Mouse (Mus musculus) midbrain, embryonic 13.5 days (tissue): ENCODE results near the gene Plbd1. TPM values are rescaled to one million over a fixed set of nuclear protein-coding genes. Genes with fewer than 3 reads are reported as not detected.

Experiments used
- ATAC-seq: fragments of 200-750 bp; cut with Nextera tagmentation; 2 replicates; pipeline ENCODE4 v1.8.0; 2017; ENCODE audit warnings: mild to moderate bottlenecking, moderate TSS enrichment, moderate library complexity
- H3K27ac ChIP-seq: fragments of 300-500 bp; sonication (generic); 2 replicates; pipeline ENCODE4 v1.5.1; 2015; ENCODE audit warnings: inconsistent platforms, mild to moderate bottlenecking, moderate library complexity
- H3K27me3 ChIP-seq: fragments of 300-500 bp; sonication (generic); 2 replicates; pipeline ENCODE4 v1.6.1; 2015; ENCODE audit warnings: mild to moderate bottlenecking, inconsistent platforms
- H3K36me3 ChIP-seq: fragments of 300-500 bp; sonication (generic); 2 replicates; pipeline ENCODE4 v1.6.1; 2015; ENCODE audit warnings: mild to moderate bottlenecking, inconsistent platforms
- H3K4me1 ChIP-seq: fragments of 300-500 bp; sonication (generic); replicated peaks from 2 replicates; pipeline ENCODE4 v1.6.1; 2015; ENCODE audit warnings: inconsistent platforms
- H3K4me2 ChIP-seq: fragments of 300-500 bp; sonication (generic); replicated peaks from 2 replicates; pipeline ENCODE4 v1.6.1; 2015; ENCODE audit warnings: moderate library complexity, mild to moderate bottlenecking, inconsistent platforms
- H3K4me3 ChIP-seq: fragments of 300-500 bp; sonication (generic); replicated peaks from 2 replicates; pipeline ENCODE4 v1.5.1; 2015; ENCODE audit warnings: mild to moderate bottlenecking, inconsistent platforms
- H3K9ac ChIP-seq: fragments of 300-500 bp; sonication (generic); replicated peaks from 2 replicates; pipeline ENCODE4 v1.6.1; 2015; ENCODE audit warnings: mild to moderate bottlenecking, inconsistent platforms
- H3K9me3 ChIP-seq: fragments of 300-500 bp; sonication (generic); 2 replicates; pipeline ENCODE4 v1.6.1; 2016; ENCODE audit warnings: mild to moderate bottlenecking, inconsistent platforms
- WGBS: fragments of 180-500 bp; shearing (Covaris S2); methylation state at CpG from one replicate; pipeline ENCODE4 v1.1.7; 2015; 5-methylcytosine and 5-hydroxymethylcytosine counted together
- polyA plus RNA-seq: library from polyadenylated mRNA; unstranded; fragments of >200 nt; fragmentation: Nextera tagmentation; extraction: Ambion mirVana; gene quantifications from 2 replicates; pipeline ENCODE4 v1.2.1, GENCODE M21; 2015

Plbd1 gene
- polyA plus RNA-seq, 1 experiment from 2014 or later = 0.47 TPM

DNA sequence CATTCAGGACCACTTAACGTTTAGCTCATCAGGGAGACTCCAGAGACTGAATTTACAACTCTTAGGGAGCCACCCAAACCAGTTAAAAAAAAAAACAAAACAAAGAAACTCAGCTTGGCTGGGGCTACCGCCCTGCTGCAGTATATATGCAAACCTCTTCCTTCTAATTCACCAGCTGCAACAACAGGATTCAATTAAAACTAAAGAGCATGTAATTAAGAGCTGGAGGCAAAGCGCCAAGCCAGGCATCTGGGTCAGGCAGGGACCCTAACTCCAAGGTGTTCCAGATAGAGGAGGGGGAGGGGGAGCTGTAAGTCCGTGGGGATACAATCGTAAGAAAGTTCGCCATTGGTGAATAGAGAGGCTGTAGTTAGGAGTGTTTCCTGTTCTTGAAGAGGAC, 15.5 kb downstream of the Plbd1 start:
- H3K9ac ChIP-seq = no peak overlapping the region
- H3K27ac ChIP-seq = no peak overlapping the region
- ATAC-seq = no peak
- H3K9me3 ChIP-seq = peaks cover 5% of the 10 kb centered on the region; the same call in 1 of the 2 replicates
- no peaks in the 10 kb centered on the region for H3K36me3 ChIP-seq
- WGBS = 40% methylated on average over 6 of the region's 6 CpGs
- H3K4me3 ChIP-seq = no peak overlapping the region
- H3K4me1 ChIP-seq = no peaks in the 10 kb centered on the region
- H3K4me2 ChIP-seq = no peak overlapping the region
- no peaks in the 10 kb centered on the region for H3K27me3 ChIP-seq

DNA sequence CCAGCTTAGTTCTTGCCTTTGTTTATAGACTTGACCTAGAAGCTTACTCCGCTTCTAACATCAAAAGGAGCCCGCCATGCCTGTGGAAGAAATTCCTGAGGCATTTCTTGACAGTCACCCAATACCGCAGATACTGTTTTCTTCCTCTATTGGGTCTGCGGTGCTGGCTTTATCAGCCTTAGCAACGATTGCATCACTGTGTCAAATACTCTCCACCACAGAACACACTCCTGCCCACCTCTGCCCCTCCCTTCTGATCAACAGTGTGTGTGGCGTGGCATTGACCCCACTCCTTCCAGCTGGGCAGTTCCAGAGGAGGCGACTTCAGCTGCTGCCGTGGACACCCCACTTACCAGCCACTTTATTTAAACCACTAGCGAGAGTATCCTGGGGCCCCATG, 16.0 kb downstream of the Plbd1 start:
- no peaks in the 10 kb centered on the region for H3K4me1 ChIP-seq
- no peak overlapping the region for H3K9ac ChIP-seq
- 0 out of 2 replicates have a peak, but pooled peaks have one; percentile 27 for ATAC-seq
- H3K27ac ChIP-seq = no peak overlapping the region
- no peak overlapping the region for H3K4me3 ChIP-seq
- H3K36me3 ChIP-seq = no peaks in the 10 kb centered on the region
- WGBS = 72% methylated on average over 9 of the region's 9 CpGs
- H3K4me2 ChIP-seq = no peak overlapping the region
- H3K27me3 ChIP-seq = no peaks in the 10 kb centered on the region
- H3K9me3 ChIP-seq = peaks cover 5% of the 10 kb centered on the region; the same call in 1 of the 2 replicates

GRCm38 (mm10) chr6:136644171-136644570, 17.6 kb downstream of the Plbd1 start:
- H3K27ac ChIP-seq = no peak overlapping the region
- H3K27me3 ChIP-seq = no peaks in the 10 kb centered on the region
- no peaks in the 10 kb centered on the region for H3K36me3 ChIP-seq
- peaks cover 5% of the 10 kb centered on the region; the same call in 1 of the 2 replicates for H3K9me3 ChIP-seq
- no peak overlapping the region for H3K9ac ChIP-seq
- 92% methylated on average over 2 of the region's 2 CpGs for WGBS
- H3K4me3 ChIP-seq = no peak overlapping the region
- H3K4me1 ChIP-seq = no peaks in the 10 kb centered on the region
- no peak overlapping the region for H3K4me2 ChIP-seq
- ATAC-seq = no peak

DNA sequence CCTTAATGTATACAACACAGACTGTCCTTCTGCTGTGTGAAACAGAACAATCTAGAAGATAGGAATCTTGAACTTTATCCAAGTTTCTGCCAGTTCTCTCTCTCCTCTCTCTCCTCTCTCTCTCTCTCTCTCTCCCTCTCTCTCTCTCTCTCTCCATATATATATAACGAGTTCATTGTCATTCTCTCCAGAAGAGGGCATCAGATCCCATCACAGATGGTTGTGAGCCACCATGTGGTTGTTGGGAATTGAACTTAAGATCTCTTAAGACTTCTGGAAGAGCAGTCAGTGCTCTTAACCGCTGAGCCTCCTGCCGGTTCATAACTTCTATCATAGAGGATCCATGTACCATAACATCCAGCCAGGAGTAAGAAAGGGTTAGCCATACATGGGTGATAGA, 26.7 kb downstream of the Plbd1 start:
- Histone ChIP-seq H3K27ac (no peak overlapping the region), H3K4me2 (no peak overlapping the region), H3K4me3 (no peak overlapping the region), H3K4me1 (no peaks in the 10 kb centered on the region), H3K36me3 (no peaks in the 10 kb centered on the region), H3K9ac (no peak overlapping the region), H3K9me3 (no peaks in the 10 kb centered on the region), H3K27me3 (0 out of 2 replicates have a peak, but pooled peaks cover 5% of the 10 kb centered on the region)
- 69% methylated on average over 3 of the region's 3 CpGs for WGBS
- ATAC-seq = no peak

GRCm38 (mm10) chr6:136633719-136634118, 28.0 kb downstream of the Plbd1 start:
- Histone ChIP-seq H3K27me3 (0 out of 2 replicates have a peak, but pooled peaks cover 5% of the 10 kb centered on the region), H3K27ac (no peak overlapping the region), H3K9ac (no peak overlapping the region), H3K9me3 (no peaks in the 10 kb centered on the region), H3K36me3 (no peaks in the 10 kb centered on the region), H3K4me3 (no peak overlapping the region), H3K4me1 (0 out of 2 replicates have a peak, but pooled peaks cover 3% of the 10 kb centered on the region), H3K4me2 (no peak overlapping the region)
- WGBS = 82% methylated on average over 6 of the region's 6 CpGs
- ATAC-seq = no peak

- no peak for ATAC-seq
- Histone ChIP-seq H3K36me3 (no peaks in the 10 kb centered on the region), H3K27ac (no peak overlapping the region), H3K4me2 (no peak overlapping the region), H3K9me3 (no peaks in the 10 kb centered on the region), H3K4me3 (no peak overlapping the region), H3K4me1 (0 out of 2 replicates have a peak, but pooled peaks cover 3% of the 10 kb centered on the region), H3K9ac (no peak overlapping the region), H3K27me3 (0 out of 2 replicates have a peak, but pooled peaks cover 5% of the 10 kb centered on the region)
- 91% methylated on average over 3 of the region's 3 CpGs for WGBS
Observed at GRCm38 (mm10) chr6:136633154-136633553, 28.6 kb downstream of the Plbd1 start.

- Histone ChIP-seq H3K9ac (no peak overlapping the region), H3K4me1 (0 out of 2 replicates have a peak, but pooled peaks cover 3% of the 10 kb centered on the region), H3K27ac (no peak overlapping the region), H3K36me3 (no peaks in the 10 kb centered on the region), H3K27me3 (peaks cover 8% of the 10 kb centered on the region; the same call in 1 of the 2 replicates), H3K4me2 (no peak overlapping the region), H3K4me3 (no peak overlapping the region), H3K9me3 (no peaks in the 10 kb centered on the region)
- ATAC-seq = no peak
- 91% methylated on average over 13 of the region's 13 CpGs for WGBS
Observed at GRCm38 (mm10) chr6:136631945-136632534, 29.7 kb downstream of the Plbd1 start.

DNA sequence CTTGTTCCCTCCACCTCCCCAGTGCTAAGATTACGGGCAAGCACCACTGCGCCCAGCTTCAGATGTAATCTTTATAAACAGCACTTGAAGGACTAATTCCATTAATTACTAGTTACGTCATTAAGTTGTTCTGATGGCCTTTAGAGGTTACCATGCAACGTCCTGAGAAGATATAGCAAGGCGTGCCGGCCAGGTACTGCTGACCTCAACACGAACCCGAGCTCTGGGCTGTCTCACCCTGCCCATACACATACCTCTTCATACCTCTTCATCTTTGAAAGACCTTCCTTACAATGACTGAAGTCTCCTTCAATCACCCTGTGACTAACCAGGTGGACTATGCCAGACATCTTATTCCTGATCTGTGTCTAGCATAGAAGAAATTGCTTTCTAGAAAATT, 30.2 kb downstream of the Plbd1 start:
- H3K27ac ChIP-seq = no peak overlapping the region
- 0 out of 2 replicates have a peak, but pooled peaks cover 3% of the 10 kb centered on the region for H3K4me1 ChIP-seq
- no peak overlapping the region for H3K4me2 ChIP-seq
- H3K27me3 ChIP-seq = peaks cover 8% of the 10 kb centered on the region; the same call in 1 of the 2 replicates
- no peak overlapping the region for H3K4me3 ChIP-seq
- no peaks in the 10 kb centered on the region for H3K36me3 ChIP-seq
- no peak overlapping the region for H3K9ac ChIP-seq
- WGBS = 92% methylated on average over 8 of the region's 8 CpGs
- H3K9me3 ChIP-seq = no peaks in the 10 kb centered on the region
- ATAC-seq = no peak

DNA sequence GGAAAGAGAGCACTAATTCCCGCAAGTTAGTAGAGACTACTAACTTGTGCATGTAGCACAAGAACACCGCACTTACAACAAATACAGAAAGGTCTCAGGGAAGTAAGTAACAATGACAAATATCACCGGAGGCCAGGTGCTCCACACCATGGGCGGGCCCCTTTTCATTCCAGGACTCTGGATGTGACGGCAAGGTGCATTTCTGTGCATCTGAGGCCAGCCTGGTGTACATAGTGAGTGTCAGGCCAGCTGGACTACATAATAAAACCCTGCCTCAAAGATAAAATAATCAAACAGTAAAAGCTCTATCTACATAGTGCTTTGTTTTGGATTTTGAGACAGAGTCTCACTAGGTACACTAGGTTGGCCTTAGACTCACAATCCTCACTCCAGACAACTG, 32.1 kb downstream of the Plbd1 start:
- WGBS = 88% methylated on average over 5 of the region's 5 CpGs
- Histone ChIP-seq H3K36me3 (no peaks in the 10 kb centered on the region), H3K4me2 (no peak overlapping the region), H3K4me3 (no peak overlapping the region), H3K27ac (no peak overlapping the region), H3K9ac (no peak overlapping the region), H3K4me1 (0 out of 2 replicates have a peak, but pooled peaks cover 3% of the 10 kb centered on the region), H3K9me3 (no peaks in the 10 kb centered on the region), H3K27me3 (peaks cover 8% of the 10 kb centered on the region; the same call in 1 of the 2 replicates)
- no peak for ATAC-seq

GRCm38 (mm10) chr6:136625421-136625820, 36.3 kb downstream of the Plbd1 start:
- Histone ChIP-seq H3K36me3 (no peaks in the 10 kb centered on the region), H3K9ac (no peak overlapping the region), H3K4me3 (no peak overlapping the region), H3K27ac (no peak overlapping the region), H3K4me2 (no peak overlapping the region), H3K9me3 (no peaks in the 10 kb centered on the region), H3K27me3 (peaks cover 3% of the 10 kb centered on the region; the same call in 1 of the 2 replicates), H3K4me1 (0 out of 2 replicates have a peak, but pooled peaks cover 3% of the 10 kb centered on the region)
- ATAC-seq = no peak
- WGBS = 90% methylated on average over 12 of the region's 12 CpGs

GRCm38 (mm10) chr6:136620361-136621139, 41.2 kb downstream of the Plbd1 start:
- H3K27me3 ChIP-seq = no peaks in the 10 kb centered on the region
- H3K9me3 ChIP-seq = no peaks in the 10 kb centered on the region
- 50% methylated on average over 17 of the region's 17 CpGs for WGBS
- ATAC-seq = peak; percentile 55; the same call in 1 of the 2 replicates
- H3K9ac ChIP-seq = no peak overlapping the region
- H3K27ac ChIP-seq = no peak overlapping the region
- no peaks in the 10 kb centered on the region for H3K36me3 ChIP-seq
- H3K4me3 ChIP-seq = no peak overlapping the region
- no peaks in the 10 kb centered on the region for H3K4me1 ChIP-seq
- no peak overlapping the region for H3K4me2 ChIP-seq

GRCm38 (mm10) chr6:136614156-136614555, 47.6 kb downstream of the Plbd1 start:
- no peak; the same call in 1 of the 2 replicates for ATAC-seq
- H3K4me1 ChIP-seq = no peaks in the 10 kb centered on the region
- H3K4me2 ChIP-seq = no peak overlapping the region
- H3K27me3 ChIP-seq = no peaks in the 10 kb centered on the region
- H3K4me3 ChIP-seq = no peak overlapping the region
- H3K27ac ChIP-seq = no peak overlapping the region
- H3K9me3 ChIP-seq = no peaks in the 10 kb centered on the region
- 90% methylated on average over 3 of the region's 3 CpGs for WGBS
- H3K9ac ChIP-seq = no peak overlapping the region
- peaks cover 23% of the 10 kb centered on the region for H3K36me3 ChIP-seq
